Mouse (Mus musculus): Measurements from ENCODE around the gene Mfap2.

GRCm38 (mm10) chr4:141031733-141032132, 21.5 kb downstream of the Mfap2 start:
- TF ChIP-seq CTCF (IDR thresholded peaks at IDR 0.05; ENCODE audit: low read depth) = peak; percentile 97
- no peak for TF ChIP-seq EP300 (IDR thresholded peaks at IDR 0.05; ENCODE audit: low read depth)
